Mouse (Mus musculus) left cerebral cortex, postnatal 25 days (tissue): ENCODE measurements around the gene Myrf. TPM values are rescaled to one million over a fixed set of nuclear protein-coding genes. Genes with fewer than 3 reads are reported as not detected.

Experiments used
- DNase-seq, 2 experiments: peaks; one replicate each; pipeline ENCODE4 v3.0.0; 2022; ENCODE audit warnings: low spot score in 2 of 2, mixed read lengths in 1 of 2
- intact Hi-C: fragments of 180-260 bp; cut with DNase I; formaldehyde crosslinking; loops from one replicate; pipeline ENCODE4 v1.15.1; 2025
- total RNA-seq, 2 experiments: library from RNA; stranded (reverse); gene quantifications; 2 replicates each; pipeline ENCODE4 v1.2.3; 2021

Gene Myrf
- total RNA-seq = 10 to 100 TPM; 12.2 to 16.1 TPM

DNA sequence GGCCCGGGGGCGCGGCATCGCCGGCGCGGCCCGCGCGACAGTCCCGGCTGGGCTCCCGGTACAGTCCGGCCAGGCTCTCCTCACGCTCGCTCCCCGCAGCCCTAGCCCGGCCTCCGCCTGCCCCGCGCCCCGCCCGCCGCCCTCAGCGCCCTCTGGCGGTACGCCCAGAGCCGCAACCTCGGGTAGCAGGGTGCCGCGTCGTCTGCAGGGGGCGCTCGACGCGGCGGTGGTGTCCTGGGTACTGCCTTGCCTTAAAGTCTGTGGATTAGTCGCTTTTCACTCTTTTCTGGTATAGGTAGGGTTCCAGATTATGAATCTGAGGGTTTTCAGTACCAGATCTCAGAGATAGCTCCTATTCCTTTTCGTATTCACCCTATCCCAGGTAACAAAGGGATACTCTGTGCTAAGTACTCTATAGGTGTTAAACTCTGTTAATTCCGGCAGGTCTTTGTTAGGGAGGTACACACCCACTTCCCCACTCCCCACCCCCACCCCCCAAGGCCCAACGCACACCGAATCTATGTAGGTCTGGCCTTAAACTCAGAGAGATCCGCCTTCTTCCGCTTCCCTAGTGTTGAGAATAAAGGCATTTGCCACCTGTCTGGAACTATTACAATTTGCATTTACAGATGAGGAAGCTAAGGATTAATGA lies at the start of gene Myrf:
Gene Myrf, minus strand, starts transcription at position 95 of the 652 bp plus-strand sequence.
- intact Hi-C loops = no loop called here

DNA sequence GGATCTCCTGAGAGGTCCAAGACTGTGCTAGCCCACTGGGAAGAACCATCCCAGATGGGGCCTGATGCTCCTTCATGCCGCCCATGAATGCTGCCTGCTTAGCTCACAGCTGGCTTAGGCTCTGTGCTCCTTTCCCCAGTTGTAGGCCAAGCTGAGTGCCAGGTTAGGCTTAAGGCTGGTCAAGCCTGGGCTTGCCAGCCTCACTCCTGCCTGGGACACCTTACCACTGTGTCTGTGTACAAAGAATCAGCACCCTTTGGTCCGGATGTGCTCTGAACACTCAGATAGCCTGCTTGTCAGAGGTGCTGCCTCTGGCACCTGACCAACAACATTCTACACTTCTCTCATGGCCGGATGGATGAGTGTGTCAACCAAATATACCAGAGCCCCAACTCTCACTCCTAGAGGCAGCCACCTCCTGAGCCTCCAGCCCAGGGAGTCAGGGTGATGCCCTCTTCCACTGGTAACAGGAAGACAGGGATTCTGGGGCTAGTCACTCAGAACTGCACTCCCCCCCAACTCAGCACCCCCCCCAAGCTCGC lies 49.1 kb upstream of the Myrf start:
- DNase-seq = no peak
- intact Hi-C loops = loop anchor here (2.0 kb wide), 1 partner anchor 17 kb away; no protein-coding TSS in a partner anchor

More for the DNA sequence above, at the start of gene Myrf:
- DNase-seq = peak; percentile 38 to 61

DNA sequence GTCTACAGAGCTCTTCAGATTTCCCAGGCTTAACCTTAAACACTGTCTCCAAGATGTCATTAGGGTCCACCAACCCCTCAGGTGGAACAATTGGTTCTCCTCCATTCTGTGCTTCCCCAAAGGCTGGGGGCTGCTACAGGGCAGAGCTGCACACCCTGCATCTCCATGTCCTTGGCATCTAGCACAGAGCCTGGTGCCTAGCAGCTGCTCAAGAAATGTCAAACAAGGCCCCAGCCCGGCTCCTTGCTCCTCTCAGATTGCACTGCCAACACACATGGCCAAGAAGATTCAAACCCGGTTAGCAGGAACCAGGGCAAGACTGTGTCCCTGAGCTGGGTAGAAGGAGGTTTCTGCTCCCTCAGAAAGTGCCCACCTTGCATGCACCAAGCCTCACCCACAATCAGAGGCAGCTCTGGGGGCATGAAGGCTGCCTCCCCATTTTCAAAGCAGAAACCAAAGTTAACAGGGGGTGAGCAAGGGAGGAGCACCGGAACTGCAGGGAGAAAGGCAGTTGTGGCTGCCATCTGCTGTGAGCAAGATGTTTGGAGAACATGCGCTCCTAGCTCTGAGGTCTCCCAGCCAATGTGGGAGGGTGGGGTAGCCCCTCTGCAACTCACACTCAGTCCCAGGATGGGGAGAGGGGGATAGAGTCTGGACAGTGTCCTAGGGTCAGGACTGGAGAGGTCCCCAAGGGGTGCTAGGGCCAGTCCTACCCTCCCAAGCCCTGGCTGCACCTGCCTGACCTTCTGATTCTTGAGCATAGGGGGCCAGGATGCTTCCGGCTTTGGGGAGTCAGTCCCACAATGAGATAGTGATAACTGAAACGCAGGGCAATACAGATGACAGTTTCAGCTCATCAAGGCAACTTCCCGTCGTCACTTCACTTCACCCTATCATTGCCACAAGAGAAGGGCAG lies 47.8 kb upstream of the Myrf start:
- DNase-seq = peak in 1 of 2 experiments; percentile 66
- intact Hi-C loops = no loop called here

DNA sequence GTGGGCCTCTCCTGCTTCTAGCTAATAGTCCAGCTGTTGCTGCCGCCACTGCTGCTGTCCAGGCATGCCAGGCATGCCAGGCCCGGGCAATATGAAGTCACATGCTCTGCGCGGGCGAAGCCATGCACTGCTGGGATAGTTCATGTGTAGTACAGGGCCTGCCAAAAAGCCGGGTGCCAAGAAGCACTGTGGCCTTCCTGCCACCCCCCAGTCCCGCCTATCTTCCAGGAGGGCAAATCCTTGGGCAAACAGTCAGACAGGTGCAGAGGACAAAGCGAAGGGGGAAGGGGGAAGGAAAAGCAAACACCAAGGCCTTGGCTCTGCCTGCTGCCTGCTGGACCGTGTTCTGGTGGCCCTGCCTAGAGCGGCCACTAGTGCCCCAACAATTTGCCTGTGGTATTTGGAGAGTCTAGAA lies 45.9 kb upstream of the Myrf start:
- intact Hi-C loops = no loop called here
- no peak for DNase-seq

DNA sequence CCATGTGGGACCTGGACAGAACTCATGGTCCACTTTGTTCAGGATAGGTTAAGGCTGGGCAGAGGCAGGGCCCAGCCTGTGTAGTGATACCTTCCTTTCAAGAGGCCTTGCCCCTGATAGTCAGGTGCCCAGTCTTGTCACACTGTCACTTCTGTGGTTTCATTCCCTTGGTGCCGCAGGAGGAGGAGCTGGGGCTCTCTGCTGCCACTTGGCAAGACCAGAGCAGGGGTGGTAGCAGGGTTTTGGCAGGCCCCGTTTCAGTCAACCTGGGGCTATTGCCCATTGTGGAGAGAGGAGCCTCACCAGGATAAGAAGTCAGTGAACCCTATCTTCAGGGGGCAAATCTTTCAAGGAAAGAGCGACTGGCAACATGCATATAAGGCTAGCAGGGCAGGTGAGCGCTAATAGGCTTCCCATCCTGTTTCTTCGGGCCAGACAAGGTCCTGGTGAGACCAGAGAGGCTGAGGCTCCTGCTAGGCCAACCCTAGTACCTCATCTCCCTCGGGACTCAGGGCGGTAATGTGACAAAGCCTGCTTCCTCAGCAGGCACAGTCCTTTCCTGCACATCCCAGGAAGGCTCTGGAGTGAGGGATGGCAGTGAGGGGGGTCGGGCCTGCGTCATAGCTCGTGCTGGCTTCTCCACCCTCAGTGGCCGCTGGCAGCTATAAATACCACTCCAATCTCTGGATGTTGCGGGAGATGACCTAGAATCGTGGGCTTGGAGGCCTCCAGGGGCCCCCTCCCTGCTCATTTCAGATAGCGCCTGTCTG lies 40.4 kb upstream of the Myrf start:
- peak in 1 of 2 experiments; percentile 73 for DNase-seq

DNA sequence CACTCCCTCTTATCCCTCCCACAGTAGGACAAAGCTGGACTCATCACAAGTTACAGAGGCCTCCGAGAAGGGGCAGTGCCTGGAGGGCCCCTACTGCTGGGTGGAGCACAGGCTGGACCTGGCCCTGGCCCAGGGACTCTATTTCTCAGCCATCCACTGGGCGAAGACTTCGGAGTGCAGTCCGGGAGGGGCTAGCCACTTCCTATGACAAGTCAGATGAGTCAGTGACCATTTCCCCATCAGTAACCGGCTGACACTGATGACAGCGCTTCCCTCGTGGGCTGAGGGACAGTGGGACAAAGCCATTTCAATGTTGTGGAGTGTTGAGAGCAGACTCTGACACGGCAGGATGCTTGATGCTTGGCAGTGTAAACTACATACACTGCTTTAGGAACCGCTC lies 39.1 kb upstream of the Myrf start:
- DNase-seq = no peak
- intact Hi-C loops = no loop called here

More for the DNA sequence above, 40.4 kb upstream of the Myrf start:
- intact Hi-C loops = no loop called here

DNA sequence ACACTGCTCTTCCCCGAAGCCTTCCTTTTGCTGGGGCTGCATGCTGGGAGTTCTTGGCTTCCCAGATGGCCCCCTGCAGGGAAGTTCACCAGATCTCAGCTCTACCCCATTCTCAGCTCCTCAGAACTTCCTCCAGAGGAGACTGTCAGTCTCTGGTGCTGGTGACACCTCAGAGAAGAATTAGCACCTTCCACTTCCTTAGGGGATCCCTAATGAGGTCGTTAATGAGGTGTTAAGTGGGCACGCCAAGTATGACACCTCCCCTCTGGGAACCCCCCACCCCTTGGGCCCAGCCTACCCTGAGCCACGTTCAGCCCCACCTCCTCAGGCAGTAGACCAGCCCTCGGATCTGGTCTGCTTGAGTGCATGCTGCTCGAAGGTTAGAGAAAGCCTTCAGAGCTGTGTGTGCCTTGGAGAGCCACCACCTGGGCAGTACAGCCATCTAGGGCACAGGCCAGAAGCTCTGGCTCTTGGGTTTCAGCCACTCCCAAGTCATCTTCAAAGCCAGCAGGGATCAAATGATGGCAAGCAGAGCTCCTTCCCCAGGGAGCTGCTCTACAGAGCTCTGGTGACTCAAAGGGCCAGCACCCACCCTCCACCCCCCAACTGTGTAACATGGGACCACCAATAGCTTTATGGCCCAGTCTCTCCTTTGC lies 38.2 kb upstream of the Myrf start:
- intact Hi-C loops = no loop called here
- no peak for DNase-seq

DNA sequence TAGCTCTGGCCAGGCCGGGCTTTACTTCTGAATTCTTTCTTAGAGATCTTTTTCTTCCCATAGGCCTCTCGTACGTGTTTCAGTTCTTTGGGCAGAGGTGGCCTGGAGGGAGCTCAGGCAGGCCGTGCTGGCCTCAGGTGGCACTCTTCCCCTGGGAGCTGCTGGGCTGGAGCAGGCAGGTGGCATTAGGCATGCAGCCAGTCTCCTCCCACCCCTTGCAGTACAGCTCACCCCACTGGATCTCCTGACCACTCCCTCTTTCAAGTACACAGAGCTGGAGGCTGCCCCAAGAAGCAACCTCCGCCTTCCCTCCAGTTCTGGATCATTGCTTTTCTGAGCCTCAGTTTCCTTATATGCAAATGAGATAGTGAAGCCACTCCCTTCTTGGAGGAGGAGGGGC lies 37.2 kb upstream of the Myrf start:
- DNase-seq = no peak
- intact Hi-C loops = no loop called here

DNA sequence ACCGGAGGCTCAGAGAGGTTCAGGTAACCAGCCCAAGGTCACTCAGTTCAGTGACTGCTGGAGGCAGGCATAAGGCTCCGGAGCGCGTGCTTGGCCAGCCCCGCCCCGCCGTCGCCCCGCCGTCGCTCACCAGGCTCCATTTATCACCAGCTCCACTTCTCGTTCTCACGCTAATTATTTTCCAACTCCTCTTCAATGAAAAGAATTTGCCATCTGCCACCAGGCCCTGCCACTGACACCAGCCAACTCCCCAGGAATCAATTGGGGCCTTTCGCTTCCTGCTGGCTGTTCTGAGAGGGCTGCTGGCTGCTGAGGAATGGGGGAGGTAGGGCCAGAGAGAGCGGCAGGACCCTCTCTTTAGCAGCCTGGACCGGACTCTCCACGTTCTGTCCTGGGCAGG lies 36.8 kb upstream of the Myrf start:
- intact Hi-C loops = no loop called here
- no peak for DNase-seq

DNA sequence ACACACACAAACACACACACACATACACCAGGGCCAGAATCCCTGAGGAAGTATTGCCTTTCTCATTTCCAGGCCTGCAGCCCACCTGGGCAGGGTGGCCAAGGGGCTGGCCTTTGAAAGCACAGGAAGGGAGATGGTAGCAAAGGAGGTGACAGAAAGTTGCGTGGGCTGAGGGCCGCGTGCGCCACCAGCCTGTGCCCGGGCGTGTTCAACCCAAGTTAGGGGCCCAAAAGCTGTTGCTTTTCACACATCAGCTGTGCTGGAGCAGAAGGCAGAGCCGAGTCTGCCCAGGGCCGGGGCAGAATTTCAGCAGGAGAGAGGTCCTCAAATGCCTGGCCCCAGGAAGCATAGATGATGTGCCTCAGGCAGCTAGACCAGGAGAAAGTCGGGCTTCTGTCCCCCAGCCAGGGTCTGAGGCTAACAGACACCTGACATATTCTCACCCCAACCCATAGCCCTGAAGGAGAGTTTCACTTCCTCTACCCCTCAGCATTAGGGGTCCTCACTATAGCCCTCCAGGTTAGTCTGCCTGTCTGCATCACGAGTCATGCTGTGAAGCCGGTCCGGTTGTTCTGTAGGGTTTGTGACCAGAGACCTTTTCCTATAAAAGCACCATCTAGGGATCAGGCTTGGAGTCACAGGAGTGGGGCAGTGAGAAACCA lies 36.1 kb upstream of the Myrf start:
- DNase-seq = peak; percentile 41 to 72
- intact Hi-C loops = no loop called here

DNA sequence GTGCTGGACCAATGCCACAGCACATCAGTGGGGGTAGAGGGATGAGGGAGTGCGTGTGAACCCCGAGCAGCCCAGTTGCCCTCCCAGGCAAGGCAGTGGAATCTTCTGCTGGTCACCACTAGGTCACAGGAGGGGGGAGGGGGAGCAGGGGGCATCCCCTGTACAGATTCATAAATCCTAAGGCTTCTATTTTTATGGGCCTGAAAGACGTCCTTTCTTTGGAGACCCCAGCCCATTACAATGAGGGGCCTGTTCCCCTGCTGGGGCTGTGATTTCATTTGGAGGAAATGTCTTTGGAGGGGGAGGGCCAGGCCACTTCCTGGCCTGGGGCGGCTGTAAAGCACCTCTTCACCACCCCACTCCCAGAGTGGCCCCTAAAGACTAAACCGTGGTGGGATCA lies 33.5 kb upstream of the Myrf start:
- intact Hi-C loops = no loop called here
- no peak for DNase-seq

DNA sequence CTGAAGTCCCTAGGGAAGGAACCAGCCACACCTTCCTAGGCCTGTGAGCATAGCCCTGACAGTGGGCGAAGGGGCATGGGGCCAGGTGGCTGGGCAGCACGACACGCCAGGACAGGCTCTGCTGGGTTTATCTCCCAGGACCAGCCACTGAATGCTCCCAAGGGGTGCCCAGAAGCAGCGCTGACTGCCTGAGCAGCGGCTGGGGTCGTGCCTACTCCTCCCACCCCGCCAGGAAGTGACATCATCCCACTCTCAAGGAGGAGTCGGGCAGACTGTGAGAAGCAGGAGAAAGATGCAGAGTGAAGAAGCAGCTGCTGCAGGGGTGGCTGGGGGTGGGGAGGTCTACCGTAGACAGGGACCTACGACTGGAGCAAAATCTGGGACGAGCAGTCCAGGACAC lies 32.2 kb upstream of the Myrf start:
- peak; percentile 66 to 91 for DNase-seq
- intact Hi-C loops = loop anchor here (2.0 kb wide), 1 partner anchor 18 kb away; no protein-coding TSS in a partner anchor

DNA sequence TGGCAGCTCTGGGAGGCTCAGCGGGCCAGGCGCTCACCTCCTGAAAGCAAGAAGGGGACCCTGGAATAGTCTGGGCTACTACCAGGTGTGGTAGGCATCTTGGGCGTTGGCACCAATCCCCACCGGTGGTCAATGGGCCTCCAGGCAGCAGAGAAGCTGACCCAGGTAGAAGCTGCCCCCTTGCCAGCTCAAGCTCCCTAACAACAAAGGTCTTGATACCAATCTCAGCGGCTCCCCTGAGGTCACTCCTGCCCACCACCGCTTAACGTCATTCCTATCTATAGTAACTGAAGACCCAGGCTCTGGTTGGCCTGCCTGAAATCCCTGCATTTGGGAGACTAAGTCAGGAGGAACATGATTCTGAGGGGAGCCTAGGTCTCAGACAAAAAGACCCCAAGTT lies 31.0 kb upstream of the Myrf start:
- no peak for DNase-seq
- intact Hi-C loops = no loop called here

DNA sequence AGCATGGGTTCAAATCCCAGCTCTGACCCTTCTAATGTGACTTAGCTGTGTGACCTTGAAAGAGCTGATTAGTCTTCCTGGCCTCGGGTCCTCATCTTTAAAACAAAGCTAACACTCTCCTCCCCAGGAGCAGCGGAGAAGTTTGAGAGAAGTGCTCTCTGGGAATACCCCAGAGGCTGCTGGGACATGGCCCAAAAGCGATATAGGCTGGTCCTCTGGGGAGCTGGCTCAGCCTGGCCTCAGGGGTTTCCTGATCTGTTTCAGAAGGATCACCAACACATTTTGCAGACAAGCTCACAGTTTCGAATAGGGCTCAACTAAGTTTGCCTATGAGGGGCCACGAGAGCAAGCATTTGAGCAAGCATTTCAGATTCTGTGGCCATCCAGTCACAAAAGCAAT lies 29.8 kb upstream of the Myrf start:
- intact Hi-C loops = no loop called here
- DNase-seq = no peak

DNA sequence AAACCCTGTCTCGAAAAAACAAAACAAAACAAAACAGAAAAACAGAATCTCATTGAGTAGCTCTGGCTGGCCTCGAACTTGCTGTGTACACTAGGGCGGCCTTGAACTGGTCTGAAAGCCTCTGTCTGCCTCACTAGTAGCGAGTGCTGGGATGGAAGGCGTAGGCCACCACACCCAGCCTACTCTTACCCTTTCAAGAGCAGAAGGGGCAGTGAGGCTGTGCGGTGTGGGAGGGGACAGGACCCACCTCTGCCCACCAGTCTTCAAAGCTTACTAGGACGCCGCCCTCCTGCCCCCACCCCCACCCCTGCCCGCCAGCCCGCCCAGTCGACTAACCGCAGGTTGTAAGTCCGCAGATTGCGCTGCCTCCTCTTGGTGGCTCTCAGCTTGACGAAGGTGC lies 28.3 kb upstream of the Myrf start:
- DNase-seq = no peak
- intact Hi-C loops = no loop called here

DNA sequence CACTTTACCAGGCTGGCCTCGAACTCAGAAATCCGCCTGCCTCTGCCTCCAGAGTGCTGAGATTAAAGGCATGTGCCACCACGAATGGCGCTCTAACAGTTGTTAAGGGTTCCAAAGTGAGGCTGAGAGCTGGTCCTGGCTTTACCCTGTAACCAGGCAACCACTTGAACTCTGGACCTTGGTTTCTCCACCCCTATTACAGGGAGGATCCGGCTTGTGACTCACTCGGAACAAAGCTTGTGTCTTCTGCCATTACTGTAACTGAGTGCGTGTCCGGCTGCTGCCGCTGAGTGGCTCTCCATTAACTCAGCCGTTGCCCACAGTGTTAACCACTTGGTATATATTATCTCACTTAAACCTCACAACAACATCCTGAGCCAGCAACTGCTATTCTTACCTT lies 27.4 kb upstream of the Myrf start:
- intact Hi-C loops = no loop called here
- DNase-seq = no peak

DNA sequence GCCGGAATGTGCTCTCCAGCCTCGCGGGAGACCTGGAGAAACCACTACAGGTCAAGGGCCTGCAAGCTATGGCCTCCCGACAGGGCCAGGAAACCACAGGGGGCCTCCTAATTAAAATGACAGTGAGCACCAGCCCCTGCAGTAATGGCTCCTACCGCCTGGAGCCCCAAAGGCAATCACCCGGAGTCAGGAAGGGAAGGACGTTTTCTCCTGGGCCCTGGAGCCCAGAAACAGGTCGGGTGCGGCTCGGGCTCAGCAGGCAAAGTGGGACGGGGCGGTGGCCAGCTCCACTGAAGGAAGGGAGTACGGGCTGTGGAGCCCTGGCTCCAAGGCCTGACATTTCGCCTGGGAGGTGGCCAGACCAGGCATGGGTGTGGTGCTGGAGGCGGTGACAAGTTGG lies 26.5 kb upstream of the Myrf start:
- intact Hi-C loops = no loop called here
- no peak for DNase-seq

DNA sequence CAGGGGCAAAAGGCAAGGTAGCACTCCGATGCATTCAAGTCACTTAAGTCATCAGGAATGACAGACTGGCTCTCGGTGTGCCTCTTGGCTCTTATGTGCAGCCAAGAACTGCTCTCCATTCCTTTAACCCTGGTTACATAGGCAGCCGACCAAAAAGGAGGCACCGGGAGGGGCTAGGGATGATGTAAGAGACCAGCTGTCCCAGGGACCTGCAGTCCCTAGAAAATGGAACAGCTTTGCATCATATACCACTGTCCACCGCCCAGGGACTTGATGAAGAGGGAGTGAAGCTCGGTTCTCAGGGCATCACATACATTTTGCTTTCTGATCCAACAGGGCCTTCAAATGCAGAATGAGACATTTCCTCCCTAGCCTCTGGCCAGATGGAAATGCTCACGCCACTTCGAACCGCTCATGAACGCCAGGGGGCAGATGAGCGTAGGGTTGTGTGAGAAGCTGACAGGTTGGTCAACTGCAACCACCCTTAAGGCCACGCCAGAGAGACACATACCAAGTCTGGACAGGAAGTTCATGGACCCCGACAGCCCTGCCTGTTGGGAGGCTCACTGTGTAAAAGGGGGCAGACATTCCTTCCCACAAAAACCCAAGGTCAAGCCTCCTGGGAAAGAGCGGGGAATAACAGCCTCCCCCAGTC lies 25.8 kb upstream of the Myrf start:
- intact Hi-C loops = loop anchor here (1.0 kb wide), 1 partner anchor 39 kb away; no protein-coding TSS in a partner anchor

More for the DNA sequence above, 25.8 kb upstream of the Myrf start:
- DNase-seq = peak; percentile 69 to 75
